Mouse (Mus musculus) monocyte, adult 5-6 weeks (primary cell): ENCODE measurements around the gene Tmem221. TPM values are rescaled to one million over a fixed set of nuclear protein-coding genes. Genes with fewer than 3 reads are reported as not detected.
A peak's percentile ranks its signal among the peaks of the same experiment; 100 is the strongest.

ENCODE experiments used
- ATAC-seq: fragments of 153-309, 156-312 bp; replicated peaks from 2 replicates; pipeline ENCODE4 v1.8.0; 2017; ENCODE audit warnings: mild to moderate bottlenecking; ENCODE audit not compliant: low TSS enrichment, insufficient number of reproducible peaks, severe bottlenecking, poor library complexity, low FRiP score
- total RNA-seq: library from RNA; stranded (forward); fragments of 200-1000, 200-491, 200-594 nt; gene quantifications from 3 replicates; pipeline ENCODE4 v1.2.3, GENCODE M21; 2017

Gene Tmem221
- total RNA-seq, 1 experiment from 2014 or later, result not detected

DNA sequence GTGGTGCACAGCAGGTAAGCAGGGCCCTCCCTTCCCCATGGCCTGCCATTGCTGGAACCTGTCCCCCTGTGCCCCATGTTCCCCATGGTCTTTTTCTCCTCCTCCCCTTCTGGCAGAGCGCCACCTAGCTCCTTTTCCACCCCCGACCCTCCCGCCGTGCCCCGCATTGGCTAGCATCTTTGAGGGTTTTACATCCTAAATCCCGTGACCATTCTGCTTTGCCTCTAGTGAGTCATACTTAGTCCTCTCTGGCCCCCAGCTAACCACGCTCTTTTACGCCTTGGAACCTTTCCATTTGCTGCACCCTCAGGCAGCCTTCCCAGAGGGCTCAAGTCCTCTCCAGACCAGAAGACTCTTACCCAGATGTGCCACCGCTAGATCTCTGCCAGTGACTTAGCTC lies 21.5 kb upstream of the Tmem221 start:
- no peak for ATAC-seq

DNA sequence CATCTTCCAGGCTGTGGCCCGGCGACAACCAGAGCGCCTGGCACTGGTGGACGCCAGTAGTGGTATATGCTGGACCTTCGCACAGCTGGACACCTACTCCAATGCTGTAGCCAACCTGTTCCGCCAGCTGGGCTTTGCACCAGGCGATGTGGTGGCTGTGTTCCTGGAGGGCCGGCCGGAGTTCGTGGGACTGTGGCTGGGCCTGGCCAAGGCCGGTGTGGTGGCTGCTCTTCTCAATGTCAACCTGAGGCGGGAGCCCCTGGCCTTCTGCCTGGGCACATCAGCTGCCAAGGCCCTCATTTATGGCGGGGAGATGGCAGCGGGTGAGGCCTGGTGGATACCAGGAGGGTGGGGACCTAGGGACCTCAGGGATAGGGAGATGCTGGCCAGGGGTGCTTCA lies 20.8 kb upstream of the Tmem221 start:
- ATAC-seq, result no peak

DNA sequence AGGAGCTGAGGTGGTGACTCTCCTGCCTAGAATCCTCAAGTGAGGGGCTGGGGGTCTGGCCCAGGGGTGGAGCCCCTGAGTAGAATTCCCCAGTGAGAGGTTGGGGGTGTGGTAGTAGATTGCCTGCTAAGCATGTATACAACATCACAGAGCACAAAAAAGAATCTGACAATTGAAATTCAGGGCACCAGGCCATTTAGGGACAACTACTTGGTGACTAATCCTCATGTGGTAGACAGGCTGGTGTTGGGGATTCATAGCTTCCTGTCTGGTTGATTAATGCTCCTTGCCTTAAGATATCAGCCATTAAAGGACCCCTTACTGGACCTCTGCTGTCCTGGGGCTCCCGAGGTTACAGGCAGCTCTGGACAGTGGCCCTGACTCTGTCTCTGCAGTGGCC lies 20.3 kb upstream of the Tmem221 start:
- no peak for ATAC-seq

GRCm38 (mm10) chr8:71577856-71578387 lies 19.3 kb upstream of the Tmem221 start:
- ATAC-seq, result no peak

DNA sequence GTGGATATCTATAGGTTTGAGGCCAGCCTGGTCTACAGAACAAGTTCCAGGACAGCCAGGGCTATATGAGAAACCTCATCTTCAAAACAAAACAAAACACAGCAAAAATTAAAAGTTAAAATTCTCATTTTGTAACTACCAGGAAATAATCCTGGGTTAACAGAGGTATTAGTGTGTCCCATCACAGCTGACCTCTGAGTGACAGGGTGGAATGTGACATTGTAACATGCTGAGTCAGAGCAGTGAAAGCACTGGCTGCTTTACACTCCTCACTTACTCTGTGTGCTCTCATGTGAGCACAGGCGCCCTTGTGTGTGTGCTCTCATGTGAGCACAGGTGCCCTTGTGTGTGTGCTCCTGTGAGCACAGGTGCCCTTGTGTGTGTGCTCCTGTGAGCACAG lies 16.3 kb upstream of the Tmem221 start:
- no peak for ATAC-seq

- ATAC-seq, result no peak
Measured at GRCm38 (mm10) chr8:71574426-71574825, 15.8 kb upstream of the Tmem221 start.

DNA sequence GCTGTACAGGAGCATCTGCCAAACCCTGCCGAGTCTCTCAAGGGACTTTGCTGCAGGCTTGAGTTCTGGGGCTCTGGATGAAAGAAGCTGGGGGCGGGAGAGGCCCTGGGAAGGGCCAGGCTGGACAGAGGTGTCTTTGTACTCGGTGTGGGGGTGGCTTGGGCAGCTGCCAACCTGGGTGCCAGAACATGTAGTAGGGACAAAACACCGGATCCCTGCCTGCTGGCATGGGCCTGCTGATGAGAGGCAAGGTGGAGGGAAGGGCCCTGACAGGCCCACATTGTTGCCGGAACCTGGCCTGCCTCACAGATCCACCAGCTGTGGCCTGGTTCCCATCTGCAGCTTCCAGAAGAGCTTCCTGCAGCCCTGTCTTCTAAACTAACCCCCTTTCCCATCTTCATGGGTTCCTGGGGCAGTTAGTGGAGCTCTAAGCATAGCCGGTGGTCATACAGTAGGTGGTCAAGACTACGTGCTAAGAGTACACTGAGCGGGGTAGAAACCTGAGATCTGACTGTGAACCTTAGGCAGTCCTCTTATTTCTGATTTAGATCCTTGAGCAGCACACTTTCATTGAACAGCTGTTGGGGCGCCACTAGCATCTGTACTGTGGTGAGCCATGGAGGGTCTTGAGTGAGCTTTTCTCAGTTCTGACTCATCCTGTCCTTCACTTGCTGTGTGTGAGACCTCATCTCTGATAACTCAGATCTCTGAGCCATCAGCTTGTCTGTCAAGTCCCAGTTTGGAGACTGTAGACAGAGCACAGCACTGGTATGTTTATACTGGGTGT lies 14.4 kb upstream of the Tmem221 start:
- no peak for ATAC-seq

DNA sequence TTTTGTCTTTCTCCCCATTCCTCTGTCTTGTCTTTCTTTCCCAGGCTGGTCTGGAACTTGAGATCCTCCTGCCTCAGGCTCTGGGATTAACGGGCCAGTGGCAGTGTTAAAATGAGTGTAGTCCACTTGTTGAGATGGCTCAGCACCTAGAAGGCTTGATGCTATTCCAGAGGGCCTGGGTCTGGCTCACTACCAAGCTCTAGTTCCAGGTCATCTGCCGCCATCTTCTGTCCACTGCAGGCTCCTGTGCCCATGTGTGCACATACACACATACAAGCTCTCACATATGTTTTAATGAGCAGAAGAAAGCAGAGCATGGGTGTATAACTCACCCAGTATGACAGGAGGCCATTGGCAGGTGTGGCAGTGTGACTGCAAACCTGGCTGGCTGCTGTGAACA lies 13.4 kb upstream of the Tmem221 start:
- no peak for ATAC-seq

GRCm38 (mm10) chr8:71570291-71570954 lies 11.8 kb upstream of the Tmem221 start:
- ATAC-seq, result peak; percentile 74

DNA sequence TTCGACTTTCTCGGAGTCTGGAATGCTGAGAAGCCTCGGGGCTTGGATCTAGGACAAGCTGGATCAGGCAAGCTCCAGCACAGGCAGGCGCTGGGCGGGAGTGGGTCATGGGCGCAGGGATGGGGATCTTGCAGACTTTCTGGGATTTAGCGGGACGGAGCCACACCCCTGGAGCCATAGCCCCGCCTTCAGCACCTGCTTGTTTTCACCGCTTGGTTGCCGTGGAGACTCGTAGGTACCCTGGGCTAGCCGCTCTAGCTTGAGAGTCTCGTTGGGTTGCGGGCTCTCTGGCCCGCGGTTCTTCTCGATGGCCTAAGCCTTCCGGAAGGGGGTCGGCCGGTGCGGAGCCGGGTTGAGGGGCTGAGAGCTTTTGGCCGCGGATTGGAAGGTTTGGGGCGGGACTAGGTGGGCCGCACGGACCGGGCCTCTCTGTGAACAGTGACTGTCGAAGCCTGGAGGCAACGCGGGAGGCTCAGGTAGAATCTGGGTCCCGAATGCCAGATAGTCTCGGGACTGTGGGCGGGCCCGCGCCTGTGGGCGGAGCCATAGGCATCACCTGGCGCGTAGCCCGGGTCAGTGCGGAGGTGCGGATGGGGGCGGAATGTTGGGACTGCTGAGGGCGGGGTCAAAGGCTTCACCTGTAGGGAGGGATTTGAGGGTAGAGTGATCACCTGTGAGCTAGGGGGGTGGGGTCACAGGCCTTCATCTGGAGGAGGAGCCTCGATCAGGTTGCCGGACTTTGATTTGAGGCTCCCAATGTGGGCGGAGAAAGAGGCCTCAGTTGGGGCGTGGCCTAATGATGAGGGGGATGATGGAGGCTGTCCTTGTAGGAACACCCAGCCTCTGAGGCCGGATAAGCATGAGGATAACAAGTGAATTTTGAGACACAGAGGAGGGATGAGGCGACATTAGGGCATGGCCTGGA lies 11.0 kb upstream of the Tmem221 start:
- ATAC-seq, result peak; percentile 52

GRCm38 (mm10) chr8:71568941-71569340 lies 10.3 kb upstream of the Tmem221 start:
- ATAC-seq, result no peak

DNA sequence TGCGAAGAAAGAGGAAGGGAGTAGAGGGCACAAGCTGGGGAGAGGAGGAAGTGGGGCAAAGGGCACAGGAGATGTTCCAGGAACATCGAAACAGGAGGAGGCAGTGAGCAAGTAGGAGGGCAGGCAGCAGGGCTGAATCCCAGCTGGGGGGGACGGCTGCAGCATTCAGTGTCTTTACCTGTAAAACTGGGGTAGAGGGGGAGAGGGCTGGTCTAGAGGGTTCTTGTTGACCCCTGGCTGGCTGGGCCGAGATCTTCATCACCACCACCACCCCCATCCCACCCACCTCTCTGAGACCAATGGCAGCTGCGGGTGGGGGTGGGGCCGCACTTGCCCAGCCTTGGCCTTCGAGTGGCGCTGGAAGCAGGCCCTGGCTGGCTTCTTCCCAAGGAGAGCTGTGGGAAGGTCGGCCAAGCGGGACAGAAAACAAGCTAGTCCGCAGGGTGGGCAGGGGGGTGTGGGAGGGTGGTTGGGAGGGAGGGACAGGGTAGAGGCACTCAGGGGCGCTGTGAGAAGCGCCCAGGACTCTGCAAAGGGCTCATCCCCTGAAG lies 9.8 kb upstream of the Tmem221 start, which contains the start of gene Slc27a1:
TSS of gene Slc27a1 (plus strand) at position 496 of the 551 bp plus-strand sequence.
- no peak for ATAC-seq

DNA sequence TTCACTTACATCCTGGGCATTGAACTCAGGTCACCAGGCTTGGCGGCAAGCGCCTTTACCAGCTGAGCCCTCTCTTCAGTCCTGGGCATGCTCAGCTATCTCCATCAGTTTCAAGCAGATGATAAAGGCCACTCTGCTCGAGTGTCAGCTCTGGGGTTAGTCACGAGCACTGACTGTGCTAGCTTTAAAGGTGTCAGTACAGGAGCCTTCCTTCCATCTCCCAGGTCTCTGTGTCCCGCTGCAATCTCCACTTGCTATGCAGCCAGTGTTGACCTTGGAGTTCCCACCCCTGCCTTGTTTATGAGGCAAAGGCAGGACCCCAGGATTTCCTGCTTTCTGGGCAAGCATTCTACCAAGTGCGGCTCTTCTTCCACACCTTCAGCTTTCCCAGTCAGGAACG lies 8.9 kb upstream of the Tmem221 start:
- ATAC-seq, result no peak

- ATAC-seq, result no peak
Measured at GRCm38 (mm10) chr8:71566501-71566900, 7.8 kb upstream of the Tmem221 start, which contains the start of gene Nxnl1. Nxnl1 (minus strand) TSS chr8:71566601.

- no peak for ATAC-seq
Measured at GRCm38 (mm10) chr8:71563992-71564391, 5.3 kb upstream of the Tmem221 start.

DNA sequence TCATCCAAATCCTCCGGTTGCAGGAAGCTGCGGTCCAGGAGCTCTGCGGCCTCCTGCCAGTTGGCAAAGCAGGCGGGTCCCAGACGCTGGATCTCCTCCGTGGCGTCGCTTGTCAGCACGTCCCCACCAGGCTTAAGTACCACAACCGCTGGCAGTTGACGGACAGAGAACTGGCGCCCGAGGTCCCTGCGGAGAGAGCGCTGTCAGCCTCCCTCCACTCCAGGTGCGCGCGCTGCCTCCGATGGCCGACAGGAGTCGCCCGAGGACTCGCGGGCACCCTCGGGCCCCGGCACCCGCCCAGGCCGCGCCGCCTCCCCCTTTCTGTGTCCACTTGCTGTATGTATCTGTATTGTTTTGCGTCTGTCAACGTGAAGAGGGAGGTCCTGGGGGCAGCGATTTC lies 4.1 kb upstream of the Tmem221 start:
- peak; percentile 44; the same call in 1 of the 2 replicates for ATAC-seq

DNA sequence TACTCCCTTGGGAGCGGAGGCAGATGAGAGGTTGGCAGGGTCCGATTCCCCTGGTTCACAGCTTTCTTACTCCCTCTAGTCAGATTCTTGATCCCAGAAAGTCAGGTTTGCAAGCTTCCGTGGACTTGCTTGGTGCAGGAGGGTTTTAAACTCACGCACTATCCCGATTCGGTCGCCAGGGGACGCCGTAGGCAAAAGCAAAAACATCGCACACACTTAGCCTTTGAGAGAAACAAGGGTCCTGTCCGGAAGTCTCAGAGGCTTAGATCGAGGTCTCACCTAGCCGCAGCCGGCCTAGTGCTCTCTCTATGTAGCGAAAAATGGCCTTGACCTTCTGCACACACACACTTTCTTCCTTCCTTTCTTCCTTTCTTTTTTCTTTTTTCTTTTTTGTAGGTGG lies 2.7 kb upstream of the Tmem221 start:
- peak; percentile 42 for ATAC-seq

DNA sequence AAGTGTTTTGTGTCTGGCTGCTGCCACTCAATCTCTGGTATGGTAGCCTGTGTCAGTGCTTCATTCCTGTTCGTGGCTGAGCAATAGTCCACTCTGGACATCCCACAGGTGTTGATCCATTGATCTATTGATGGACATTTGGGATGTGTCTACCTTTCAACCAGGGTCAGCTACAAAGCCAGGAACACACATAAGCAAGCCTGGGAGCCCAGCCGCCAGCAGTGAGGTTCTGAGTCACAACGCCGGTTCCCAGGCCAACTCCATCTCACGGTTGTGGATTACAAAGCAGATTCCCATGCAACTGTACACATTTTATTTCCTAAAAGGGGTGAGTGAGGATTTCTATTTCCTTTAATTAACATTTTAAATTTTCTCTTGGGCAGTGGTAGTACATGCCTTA lies 2.1 kb upstream of the Tmem221 start:
- ATAC-seq, result no peak

DNA sequence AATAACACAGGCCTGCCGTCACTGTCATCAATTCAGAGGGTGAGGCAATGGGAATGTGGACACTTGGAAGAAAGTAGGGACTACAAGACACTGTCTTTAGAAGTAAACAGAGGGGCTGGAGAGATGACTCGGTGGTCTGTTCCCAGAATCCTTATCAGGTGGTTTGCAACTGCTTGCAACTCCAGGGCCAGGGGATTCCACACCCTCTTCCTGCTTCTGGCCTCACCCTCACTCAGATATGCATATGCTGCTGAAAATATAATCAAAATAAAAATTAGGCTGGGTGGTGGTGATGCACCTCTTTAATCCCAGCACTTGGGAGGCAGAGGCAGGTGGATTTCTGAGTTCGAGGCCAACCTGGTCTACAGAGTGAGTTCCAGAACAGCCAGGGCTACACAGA lies 1.4 kb upstream of the Tmem221 start:
- ATAC-seq, result no peak
